Mouse (Mus musculus) forebrain, postnatal 0 days (tissue): ENCODE data around the gene Tex50. TPM values are rescaled to one million over a fixed set of nuclear protein-coding genes. Genes with fewer than 3 reads are reported as not detected.

Experiments
- ATAC-seq: fragments of 200-750 bp; cut with Nextera tagmentation; 2 replicates; pipeline ENCODE4 v1.8.0; 2017; ENCODE audit warnings: mild to moderate bottlenecking, moderate library complexity
- DNase-seq: peaks from one replicate; pipeline ENCODE4 v3.0.0-alpha.2; 2015
- H3K27ac ChIP-seq: fragments of 300-500 bp; sonication (generic); 2 replicates; pipeline ENCODE4 v1.5.1; 2014; ENCODE audit warnings: low read depth, mild to moderate bottlenecking, antibody characterized with exemption, low read length, moderate library complexity, mixed read lengths
- H3K27me3 ChIP-seq: fragments of 300-500 bp; sonication (generic); 2 replicates; pipeline ENCODE4 v1.6.1; 2014; ENCODE audit warnings: mild to moderate bottlenecking, low read length, mixed read lengths; ENCODE audit not compliant: insufficient read depth
- H3K36me3 ChIP-seq: fragments of 300-500 bp; sonication (generic); 2 replicates; pipeline ENCODE4 v1.6.1; 2014; ENCODE audit warnings: mild to moderate bottlenecking, moderate library complexity; ENCODE audit not compliant: insufficient read depth
- H3K4me1 ChIP-seq: fragments of 300-500 bp; sonication (generic); 2 replicates; pipeline ENCODE4 v1.6.1; 2014; ENCODE audit warnings: antibody characterized with exemption; ENCODE audit not compliant: insufficient read depth
- H3K4me2 ChIP-seq: fragments of 300-500 bp; sonication (generic); 2 replicates; pipeline ENCODE4 v1.6.1; 2014; ENCODE audit warnings: low read depth, mild to moderate bottlenecking, moderate library complexity
- H3K4me3 ChIP-seq: fragments of 300-500 bp; sonication (generic); 2 replicates; pipeline ENCODE4 v1.5.1; 2014; ENCODE audit warnings: low read depth, low read length, mixed read lengths
- H3K9ac ChIP-seq: fragments of 300-500 bp; sonication (generic); 2 replicates; pipeline ENCODE4 v1.6.1; 2014; ENCODE audit warnings: mild to moderate bottlenecking
- H3K9me3 ChIP-seq: fragments of 300-500 bp; sonication (generic); 2 replicates; pipeline ENCODE4 v1.6.1; 2016; ENCODE audit warnings: low read length
- CTCF ChIP-seq: sonication (generic); IDR thresholded peaks from 2 replicates; pipeline ENCODE4 v1.5.1; 2016; ENCODE audit warnings: antibody characterized with exemption, control low read depth, low read depth
- WGBS: fragments of 180-500 bp; shearing (Covaris S2); extraction: QIAGEN DNeasy Blood & Tissue Kit; methylation state at CpG from one replicate; pipeline ENCODE4 v1.1.7; 2014; 5-methylcytosine and 5-hydroxymethylcytosine counted together
- polyA plus RNA-seq: library from polyadenylated mRNA; unstranded; fragments of >200 nt; fragmentation: Nextera tagmentation; extraction: Ambion mirVana; gene quantifications from 2 replicates; pipeline ENCODE4 v1.2.1, GENCODE M21; 2015
- total RNA-seq: library from RNA; depleted of rRNA; stranded (reverse); fragments of >200 nt; gene quantifications from 2 replicates; pipeline ENCODE4 v1.2.3, GENCODE M21; 2014

The Tex50 gene
- total and polyA plus RNA-seq, 2 experiments from 2014 or later, result 0.16 TPM; not detected in 1

- TF ChIP-seq CTCF, result no peak
- Histone ChIP-seq H3K27me3 (no peaks in the 10 kb centered on the region), H3K4me3 (peak overlapping the region; percentile 48), H3K9ac (no peak overlapping the region), H3K4me1 (0 out of 2 replicates have a peak, but pooled peaks cover 3% of the 10 kb centered on the region), H3K9me3 (no peaks in the 10 kb centered on the region), H3K36me3 (no peaks in the 10 kb centered on the region; the same call in 1 of the 2 replicates), H3K27ac (peak overlapping the region; percentile 21; the same call in 1 of the 2 replicates), H3K4me2 (peak overlapping the region; percentile 88)
- DNase-seq (peak; percentile 27), ATAC-seq (peak; percentile 16; the same call in 1 of the 2 replicates)
- WGBS, result 84% methylated on average over 7 of the region's 7 CpGs
Observed at GRCm38 (mm10) chr1:161143216-161143615, 15.9 kb downstream of the Tex50 start.

DNA sequence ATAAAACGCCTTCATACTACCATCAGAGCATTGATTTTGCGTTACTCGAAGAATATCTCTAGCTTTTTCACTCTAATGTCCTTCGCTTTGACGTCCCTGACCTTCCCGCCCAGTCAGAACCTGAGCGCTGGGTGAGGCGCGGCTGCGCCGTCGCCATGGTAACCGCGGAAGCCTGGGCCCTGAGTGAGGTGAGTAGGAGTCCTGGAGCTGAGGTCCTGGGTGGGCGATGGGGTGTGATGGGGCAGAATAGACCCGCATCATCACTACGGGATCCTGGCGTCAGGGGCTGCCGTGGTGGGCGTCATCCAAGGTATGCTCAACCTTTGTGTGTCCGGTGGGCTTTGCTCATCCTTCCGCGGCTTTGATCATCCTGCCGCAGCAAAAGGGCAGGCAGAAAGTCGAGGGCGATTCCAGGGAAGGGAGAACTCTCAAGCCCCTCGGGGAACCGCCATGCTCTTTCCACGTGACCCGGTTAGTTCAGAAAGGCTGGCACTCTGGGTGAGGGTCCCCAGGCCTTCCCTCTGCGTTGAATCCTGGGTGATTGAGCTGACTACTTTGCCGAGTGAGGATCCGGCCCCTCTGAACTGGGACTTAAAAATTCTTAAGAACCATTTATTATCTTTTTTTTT is 16.5 kb downstream of the Tex50 start, which contains the start of gene Ankrd45:
Gene Ankrd45, plus strand, starts transcription at position 161 of the 629 bp plus-strand sequence.
- DNase-seq, result peak; percentile 60
- H3K4me3 ChIP-seq, result peak within 1 kb of the TSS; percentile 48
- H3K27me3 ChIP-seq, result no peaks in the 10 kb centered on the region
- H3K4me1 ChIP-seq, result 0 out of 2 replicates have a peak, but pooled peaks cover 3% of the 10 kb centered on the region
- peak within 1 kb of the TSS; percentile 88 for H3K4me2 ChIP-seq
- TF ChIP-seq CTCF, result no peak
- H3K36me3 ChIP-seq, result no peaks in the 10 kb centered on the region
- peak; percentile 94 for ATAC-seq
- H3K9me3 ChIP-seq, result no peaks in the 10 kb centered on the region
- H3K9ac ChIP-seq, result peak within 1 kb of the TSS; percentile 71
- WGBS, result 3% methylated on average over 33 of the region's 33 CpGs
- peak within 1 kb of the TSS; percentile 21; the same call in 1 of the 2 replicates for H3K27ac ChIP-seq

- Histone ChIP-seq H3K27ac (no peak overlapping the region), H3K4me1 (0 out of 2 replicates have a peak, but pooled peaks cover 3% of the 10 kb centered on the region), H3K9ac (no peak overlapping the region), H3K9me3 (no peaks in the 10 kb centered on the region), H3K4me3 (no peak overlapping the region), H3K27me3 (no peaks in the 10 kb centered on the region; the same call in 1 of the 2 replicates), H3K36me3 (no peaks in the 10 kb centered on the region), H3K4me2 (no peak overlapping the region)
- WGBS, result 87% methylated on average over 9 of the region's 9 CpGs
- ATAC-seq (no peak), DNase-seq (no peak)
- TF ChIP-seq CTCF, result no peak
Observed at GRCm38 (mm10) chr1:161140026-161140762, 18.9 kb downstream of the Tex50 start.

- Histone ChIP-seq H3K36me3 (no peaks in the 10 kb centered on the region), H3K4me1 (0 out of 2 replicates have a peak, but pooled peaks cover 3% of the 10 kb centered on the region), H3K9me3 (no peaks in the 10 kb centered on the region), H3K4me2 (no peak overlapping the region), H3K27me3 (no peaks in the 10 kb centered on the region; the same call in 1 of the 2 replicates), H3K4me3 (no peak overlapping the region), H3K27ac (no peak overlapping the region), H3K9ac (no peak overlapping the region)
- ATAC-seq, result no peak
- TF ChIP-seq CTCF, result no peak
- 92% methylated on average over 2 of the region's 2 CpGs for WGBS
- DNase-seq, result no peak
Observed at GRCm38 (mm10) chr1:161139496-161139895, 19.6 kb downstream of the Tex50 start.

GRCm38 (mm10) chr1:161130726-161131664 is 28.1 kb downstream of the Tex50 start, which contains the start of gene Klhl20:
Gene Klhl20, minus strand, starts transcription at chr1:161131511.
- peaks cover 4% of the 10 kb centered on the region; the same call in 1 of the 2 replicates for H3K36me3 ChIP-seq
- 2% methylated on average over 41 of the region's 41 CpGs for WGBS
- DNase-seq, result peak; percentile 98
- H3K4me1 ChIP-seq, result peaks cover 9% of the 10 kb centered on the region; the same call in 1 of the 2 replicates
- peak within 1 kb of the TSS; percentile 83 for H3K27ac ChIP-seq
- H3K4me3 ChIP-seq, result peak within 1 kb of the TSS; percentile 67
- no peaks in the 10 kb centered on the region for H3K27me3 ChIP-seq
- H3K4me2 ChIP-seq, result peak within 1 kb of the TSS; percentile 82
- peak within 1 kb of the TSS; percentile 71 for H3K9ac ChIP-seq
- no peaks in the 10 kb centered on the region for H3K9me3 ChIP-seq
- 0 out of 2 replicates have a peak, but pooled peaks have one; percentile 8 for TF ChIP-seq CTCF
- ATAC-seq, result peak; percentile 99

DNA sequence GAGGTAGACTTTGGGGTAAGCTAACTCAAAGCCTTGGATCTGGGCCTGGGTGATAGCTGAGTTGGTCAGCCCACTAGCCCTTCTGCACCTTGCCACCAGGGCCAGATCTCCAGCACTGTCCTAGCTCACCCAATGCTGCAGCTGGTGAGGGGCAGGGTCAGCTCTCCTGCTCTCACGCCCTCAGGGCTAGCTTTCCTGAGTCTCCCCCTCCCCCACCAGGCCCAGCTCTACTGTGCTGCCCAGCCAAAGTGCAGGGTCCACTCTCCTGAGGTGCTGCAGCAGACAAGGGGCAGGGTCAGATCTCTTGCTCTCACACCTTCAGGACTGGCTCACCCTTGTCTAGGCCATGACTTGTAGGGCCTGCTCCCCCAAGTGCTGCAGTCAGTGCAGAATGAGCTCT is 32.7 kb downstream of the Tex50 start:
- peaks cover 9% of the 10 kb centered on the region; the same call in 1 of the 2 replicates for H3K4me1 ChIP-seq
- H3K4me2 ChIP-seq, result no peak overlapping the region
- no peak overlapping the region for H3K27ac ChIP-seq
- DNase-seq (no peak), ATAC-seq (no peak)
- H3K36me3 ChIP-seq, result peaks cover 4% of the 10 kb centered on the region; the same call in 1 of the 2 replicates
- no peaks in the 10 kb centered on the region for H3K9me3 ChIP-seq
- 83% methylated on average over 1 of the region's 1 CpGs for WGBS
- H3K9ac ChIP-seq, result no peak overlapping the region
- no peak overlapping the region for H3K4me3 ChIP-seq
- TF ChIP-seq CTCF, result no peak
- H3K27me3 ChIP-seq, result no peaks in the 10 kb centered on the region
